Mouse (Mus musculus): Measurements from ENCODE around the gene Fam234a. TPM values are rescaled to one million over a fixed set of nuclear protein-coding genes. Genes with fewer than 3 reads are reported as not detected.
"Not testable (repeated sequence)": the region's sequence is repeated elsewhere in the genome, so short reads cannot be mapped to it uniquely, and the experiment has no call there.

Fam234a gene
- 10 to 100 TPM; 13.9 to 14.2 TPM for total RNA-seq (2021)

DNA sequence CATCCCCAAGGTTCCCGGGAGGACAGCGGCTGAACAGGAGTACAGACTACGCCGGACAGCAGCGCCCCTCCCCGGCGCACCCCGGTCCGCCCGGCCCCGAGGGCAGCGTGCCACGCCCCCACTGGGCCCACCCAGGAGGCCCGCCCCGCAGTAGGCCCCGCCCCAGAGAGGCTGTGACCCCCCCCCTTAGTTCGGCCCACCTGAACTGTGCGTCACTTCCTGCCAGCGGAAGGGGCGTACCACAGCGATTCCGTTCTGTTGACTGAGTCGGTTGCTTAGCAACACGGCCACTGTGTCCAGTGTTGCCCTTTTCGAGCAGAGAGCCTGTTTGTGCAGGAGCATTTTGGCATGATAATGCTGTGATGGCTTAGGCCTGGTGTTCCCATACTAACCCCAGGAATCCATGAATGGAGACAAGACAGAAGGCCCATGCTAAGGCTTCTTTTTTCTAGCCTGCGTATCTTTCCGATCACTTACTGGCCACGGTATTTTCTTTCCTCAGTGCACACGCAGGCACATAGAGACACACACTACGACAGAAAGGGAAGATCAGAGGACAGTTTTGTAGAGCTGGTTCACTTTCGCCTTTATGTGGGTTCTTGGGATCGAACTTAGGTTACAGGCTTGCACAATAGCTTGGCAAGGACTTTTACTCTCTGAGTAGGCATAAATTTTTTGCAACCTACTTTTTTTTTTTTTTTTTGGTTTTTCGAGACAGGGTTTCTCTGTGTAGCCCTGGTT, at the start of gene Fam234a:
Gene Fam234a, minus strand, starts transcription at position 142 of the 741 bp plus-strand sequence.
- intact Hi-C loops (cut with DNase I): loop anchor here (1.0 to 5.0 kb wide), 3 partner anchors 8 to 107 kb away; partner anchors contain the start of genes Axin1, Luc7l and Rgs11
- DNase-seq (ENCODE audit: low spot score in 2 of 2): peak; percentile 93 to 96

DNA sequence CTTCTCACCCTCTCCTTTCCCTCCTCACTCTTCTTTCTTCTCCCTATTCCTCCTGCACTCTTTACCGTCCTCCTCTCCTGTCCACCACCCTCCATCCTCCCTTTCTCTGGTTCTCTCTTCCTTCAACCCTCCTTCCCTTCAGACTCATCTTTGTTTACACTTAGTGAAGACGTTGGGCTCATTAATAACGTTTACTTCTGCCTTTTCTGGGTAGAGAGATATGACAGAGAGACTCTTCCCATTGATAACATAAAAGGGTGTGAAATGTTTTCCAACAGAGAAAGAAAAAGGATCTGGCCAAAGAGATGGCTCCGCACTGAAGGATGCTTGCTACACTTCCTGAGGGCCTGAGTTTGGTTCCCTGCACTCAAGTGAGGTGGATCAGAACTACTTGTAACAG, 45.4 kb upstream of the Fam234a start:
- no peak for DNase-seq (ENCODE audit: low spot score in 2 of 2)
- intact Hi-C loops (cut with DNase I): no loop called here

DNA sequence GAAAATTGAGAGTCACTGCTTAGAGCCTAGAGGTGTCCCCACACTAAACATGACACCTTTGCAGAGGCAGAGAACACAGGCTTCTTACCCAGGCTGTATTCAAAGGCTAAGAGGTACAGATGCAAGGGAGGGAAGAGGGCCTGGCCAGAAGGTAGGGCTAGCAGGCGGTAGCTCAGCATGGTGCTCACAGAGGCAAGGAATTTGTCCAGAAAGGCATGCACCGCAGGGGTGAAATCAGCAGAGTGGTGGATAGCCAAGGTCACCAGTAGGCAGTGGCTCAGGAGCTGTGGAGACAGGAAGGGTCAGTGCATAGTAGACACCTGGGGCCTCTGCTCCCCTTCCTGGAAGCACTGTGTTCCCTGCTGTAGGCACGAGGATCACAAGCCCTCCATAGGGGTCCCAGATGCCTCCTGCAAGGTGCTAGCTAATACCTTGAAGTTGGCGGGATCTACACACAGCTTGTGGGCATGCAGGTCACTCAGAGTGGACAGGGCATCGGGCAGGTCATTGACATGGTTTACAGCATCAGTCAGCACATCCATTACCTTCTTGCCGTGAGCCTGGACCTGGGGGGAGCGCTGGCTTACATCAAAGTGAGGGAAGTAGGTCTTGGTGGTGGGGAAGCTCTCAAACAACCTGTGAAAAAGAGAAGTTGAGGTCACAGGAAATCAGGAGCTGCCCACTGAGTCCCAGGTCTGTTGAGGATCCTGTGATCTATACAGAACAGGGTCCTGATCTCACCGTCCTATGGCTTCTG, 42.3 kb upstream of the Fam234a start:
- intact Hi-C loops (cut with DNase I): no loop called here
- DNase-seq (ENCODE audit: low spot score in 2 of 2): no peak

DNA sequence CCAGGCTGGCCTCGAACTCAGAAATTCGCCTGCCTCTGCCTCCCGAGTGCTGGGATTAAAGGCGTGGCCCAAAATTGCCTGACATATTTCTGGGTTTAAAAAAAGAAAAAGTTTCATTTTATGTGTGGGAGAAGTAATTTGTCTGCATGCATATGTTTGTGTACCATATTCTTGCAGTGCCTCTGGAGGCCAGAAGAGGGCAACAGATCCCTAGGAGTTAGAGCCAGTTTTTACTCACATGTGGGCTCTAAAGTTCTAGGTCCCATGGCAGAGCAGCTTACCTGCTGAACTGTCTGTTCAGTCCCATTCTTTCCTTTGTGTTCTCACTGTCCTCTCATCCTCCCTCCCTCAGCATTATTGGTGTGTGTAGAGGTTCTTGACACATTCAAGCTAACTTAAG, 32.7 kb upstream of the Fam234a start:
- DNase-seq (ENCODE audit: low spot score in 2 of 2): peak in 1 of 2 experiments; percentile 41
- intact Hi-C loops (cut with DNase I): loop anchor here (2.0 kb wide), 1 partner anchor 176 kb away; no protein-coding TSS in a partner anchor

DNA sequence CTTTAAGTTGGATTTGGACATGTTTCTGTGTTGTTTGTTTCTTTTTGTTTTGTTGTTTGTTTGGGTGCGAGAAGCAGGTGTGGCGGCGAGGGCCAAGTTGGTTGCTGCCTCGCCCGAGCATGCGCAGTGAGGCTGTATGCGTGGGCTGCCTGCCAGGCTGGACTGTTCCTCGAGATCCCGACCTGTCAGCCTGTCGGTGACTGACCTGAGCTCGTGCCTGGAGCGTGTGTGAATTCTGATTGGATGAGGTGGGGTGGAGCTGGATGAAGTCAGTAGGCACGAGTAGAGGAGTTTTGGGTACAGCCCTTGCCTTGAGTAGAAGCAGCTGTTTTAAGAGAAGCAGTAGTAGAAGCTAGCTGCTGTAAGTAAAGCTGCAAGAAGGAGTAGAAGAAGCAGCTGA, 31.9 kb upstream of the Fam234a start:
- intact Hi-C loops (cut with DNase I): loop anchor here (2.0 kb wide), 1 partner anchor 177 kb away; no protein-coding TSS in a partner anchor
- no peak for DNase-seq (ENCODE audit: low spot score in 2 of 2)

DNA sequence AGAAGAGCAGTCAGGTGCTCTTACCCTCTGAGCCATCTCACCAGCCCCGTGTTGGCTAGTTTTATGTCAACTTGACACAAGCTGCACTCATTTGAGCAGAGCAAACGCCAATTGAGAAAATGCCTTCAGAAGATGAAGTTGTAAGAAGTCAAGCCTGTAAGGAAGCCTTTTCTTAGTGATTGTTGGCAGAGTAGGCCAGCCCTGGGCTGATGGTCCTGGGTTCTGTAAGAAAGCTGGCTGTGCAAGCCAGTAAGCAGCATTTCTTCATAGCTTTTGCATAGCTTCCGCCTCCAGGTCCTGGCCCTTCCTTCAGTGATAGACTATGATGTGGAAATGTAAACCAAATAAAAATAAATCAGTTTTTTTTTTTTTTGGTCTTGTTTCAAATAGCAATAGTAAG, 28.5 kb upstream of the Fam234a start:
- intact Hi-C loops (cut with DNase I): no loop called here
- DNase-seq (ENCODE audit: low spot score in 2 of 2): no peak

DNA sequence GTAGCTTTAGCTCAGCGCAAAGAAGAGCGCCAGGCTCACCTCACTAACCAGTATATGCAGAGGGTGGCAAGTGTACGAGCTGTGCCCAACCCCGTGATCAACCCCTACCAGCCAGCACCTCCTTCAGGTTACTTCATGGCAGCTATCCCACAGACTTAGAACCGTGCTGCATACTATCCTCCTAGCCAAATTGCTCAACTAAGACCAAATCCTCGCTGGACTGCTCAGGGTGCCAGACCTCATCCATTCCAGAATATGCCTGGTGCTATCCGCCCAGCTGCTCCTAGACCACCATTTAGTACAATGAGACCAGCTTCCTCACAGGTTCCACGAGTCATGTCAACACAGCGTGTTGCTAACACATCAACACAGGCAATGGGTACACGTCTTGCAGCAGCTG, 25.5 kb upstream of the Fam234a start:
- DNase-seq (ENCODE audit: low spot score in 2 of 2); intact Hi-C loops (cut with DNase I): not testable (repeated sequence)

DNA sequence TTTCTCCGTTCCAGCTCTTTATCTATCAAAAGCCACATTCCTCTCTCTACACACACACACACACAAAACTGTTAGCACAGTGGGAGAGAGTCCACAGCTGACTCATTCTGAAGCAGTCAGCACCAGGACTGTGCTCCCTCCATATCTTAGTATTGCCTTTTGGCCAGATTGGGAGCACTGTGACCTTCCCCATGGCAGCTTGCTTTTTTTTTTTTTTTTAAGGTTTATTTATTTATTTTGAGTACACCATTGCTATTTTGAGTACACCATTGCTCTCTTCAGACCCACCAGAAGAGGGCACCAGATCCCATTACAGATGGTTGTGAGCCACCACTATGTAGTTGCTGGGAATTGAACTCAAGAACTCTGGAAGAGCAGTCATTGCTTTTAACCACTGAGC, 24.8 kb upstream of the Fam234a start:
- no peak for DNase-seq (ENCODE audit: low spot score in 2 of 2)
- intact Hi-C loops (cut with DNase I): no loop called here

DNA sequence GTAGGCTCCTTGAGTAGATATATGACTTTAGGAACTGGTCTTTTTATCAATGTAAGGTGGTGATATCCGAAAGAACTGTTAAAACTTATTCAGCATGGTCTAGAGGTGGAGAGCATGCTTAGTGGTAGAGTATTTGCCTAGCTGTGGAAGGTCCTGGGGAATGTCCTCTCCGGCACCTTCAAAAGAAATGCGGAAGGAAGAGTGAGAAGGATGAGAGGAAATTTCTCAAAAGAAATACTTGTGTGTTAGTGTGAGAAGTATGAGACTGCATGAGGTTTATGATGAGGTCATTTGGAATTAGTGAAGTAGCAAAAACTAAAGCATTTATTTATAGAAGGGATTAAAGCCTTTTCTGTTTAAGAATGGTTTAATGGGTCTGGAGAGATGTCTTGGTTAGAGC, 18.3 kb upstream of the Fam234a start:
- intact Hi-C loops (cut with DNase I): no loop called here
- DNase-seq (ENCODE audit: low spot score in 2 of 2): no peak

DNA sequence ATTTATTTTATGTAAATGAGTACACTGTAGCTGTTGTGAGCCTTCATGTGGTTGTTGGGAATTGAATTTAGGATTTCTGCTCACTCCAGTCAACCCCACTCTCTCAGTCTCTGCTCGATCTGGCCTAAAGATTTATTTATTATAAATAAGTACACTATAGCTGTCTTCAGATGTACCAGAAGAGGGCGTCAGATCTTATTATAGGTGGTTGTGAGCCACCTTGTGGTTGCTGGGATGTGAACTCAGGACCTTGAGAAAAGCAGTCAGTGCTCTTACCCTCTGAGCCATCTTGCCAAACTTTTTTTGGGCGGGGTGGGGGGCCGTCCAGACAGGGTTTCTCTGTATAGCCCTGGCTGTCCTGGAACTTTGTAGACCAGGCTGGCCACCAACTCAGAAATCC, 17.8 kb upstream of the Fam234a start:
- no peak for DNase-seq (ENCODE audit: low spot score in 2 of 2)
- intact Hi-C loops (cut with DNase I): no loop called here

DNA sequence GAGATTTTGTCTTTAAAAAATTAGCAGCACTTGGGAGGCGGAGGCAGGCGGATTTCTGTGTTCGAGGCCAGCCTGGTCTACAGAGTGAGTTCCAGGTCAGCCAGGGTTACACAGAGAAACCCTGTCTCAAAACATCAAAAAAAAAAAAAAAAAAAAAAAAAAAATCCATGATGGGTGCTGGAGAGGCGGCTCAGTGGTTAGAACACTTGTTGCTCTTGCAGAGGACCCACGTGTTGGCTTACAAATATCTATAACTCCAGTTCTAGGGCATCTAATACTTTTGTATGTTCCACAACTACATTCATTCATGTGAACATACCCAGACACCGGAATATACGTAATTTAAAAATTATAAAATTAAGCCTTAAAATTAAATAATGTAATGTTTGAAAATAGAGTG, 11.3 kb upstream of the Fam234a start:
- intact Hi-C loops (cut with DNase I): loop anchor here (10.0 kb wide), 1 partner anchor 949 kb away; the partner anchor contains the start of gene Lemd2
- no peak for DNase-seq (ENCODE audit: low spot score in 2 of 2)

DNA sequence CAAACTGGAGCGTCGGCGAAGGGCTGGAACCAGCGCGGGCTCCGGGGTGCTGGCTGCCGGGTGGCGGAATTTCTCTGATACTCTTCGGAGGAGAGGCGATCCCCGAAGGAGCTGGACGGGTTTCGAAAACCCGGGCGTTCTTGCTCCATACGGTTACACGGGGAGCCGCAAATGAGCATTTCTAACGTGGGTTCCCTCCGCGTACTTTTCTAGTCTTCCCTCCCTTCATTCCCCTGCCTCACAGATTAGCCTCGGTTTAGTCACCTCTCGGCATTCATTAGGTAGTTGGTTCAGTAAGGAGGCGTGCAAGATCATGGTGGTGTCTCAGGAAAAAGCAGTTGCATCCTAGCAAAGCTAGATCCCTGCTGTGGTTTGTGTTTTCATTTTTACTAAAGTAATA, 9.4 kb upstream of the Fam234a start:
- intact Hi-C loops (cut with DNase I): loop anchor here (10.0 kb wide), 1 partner anchor 951 kb away; the partner anchor contains the start of gene Lemd2
- DNase-seq (ENCODE audit: low spot score in 2 of 2): no peak

DNA sequence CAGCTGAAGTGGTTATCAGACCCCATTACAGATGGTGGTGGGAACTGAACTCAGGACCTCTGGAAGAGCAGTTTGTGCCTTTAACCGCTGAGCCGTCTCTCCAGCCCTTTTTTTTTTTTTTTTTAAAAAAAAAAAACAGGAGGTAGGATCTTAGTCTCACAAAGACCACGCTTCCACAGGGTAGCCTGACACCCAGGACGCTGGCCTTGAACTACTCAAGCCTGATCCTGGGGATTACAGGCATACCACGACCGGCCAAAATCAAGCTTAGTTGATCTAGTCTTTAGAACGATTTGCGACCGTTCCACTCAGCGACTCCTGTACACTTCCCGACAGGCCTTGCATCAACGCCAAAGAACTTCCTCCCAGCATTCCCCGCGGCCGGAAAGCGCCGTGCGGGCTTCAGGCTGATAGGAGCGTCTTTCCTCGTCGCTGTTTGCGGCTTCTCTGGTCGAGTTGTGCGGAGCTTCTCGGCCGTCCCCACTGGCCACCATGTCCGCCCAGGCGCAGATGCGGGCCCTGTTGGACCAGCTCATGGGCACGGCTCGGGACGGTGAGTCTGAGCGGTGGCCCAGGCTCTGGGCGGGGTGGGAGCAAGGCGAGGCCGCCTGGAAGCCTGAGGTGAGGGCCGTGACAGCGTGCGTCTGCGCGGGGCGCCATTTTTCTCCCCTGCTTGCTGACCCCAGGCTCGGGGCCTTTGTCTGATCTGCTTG, 8.7 kb upstream of the Fam234a start, which contains the start of gene Luc7l:
Gene Luc7l, plus strand, starts transcription at position 358 of the 713 bp plus-strand sequence.
- DNase-seq (ENCODE audit: low spot score in 2 of 2): peak; percentile 98
- intact Hi-C loops (cut with DNase I): loop anchor here (1.0 to 10.0 kb wide), 2 partner anchors 8 to 952 kb away; partner anchors contain the start of genes Fam234a and Lemd2

DNA sequence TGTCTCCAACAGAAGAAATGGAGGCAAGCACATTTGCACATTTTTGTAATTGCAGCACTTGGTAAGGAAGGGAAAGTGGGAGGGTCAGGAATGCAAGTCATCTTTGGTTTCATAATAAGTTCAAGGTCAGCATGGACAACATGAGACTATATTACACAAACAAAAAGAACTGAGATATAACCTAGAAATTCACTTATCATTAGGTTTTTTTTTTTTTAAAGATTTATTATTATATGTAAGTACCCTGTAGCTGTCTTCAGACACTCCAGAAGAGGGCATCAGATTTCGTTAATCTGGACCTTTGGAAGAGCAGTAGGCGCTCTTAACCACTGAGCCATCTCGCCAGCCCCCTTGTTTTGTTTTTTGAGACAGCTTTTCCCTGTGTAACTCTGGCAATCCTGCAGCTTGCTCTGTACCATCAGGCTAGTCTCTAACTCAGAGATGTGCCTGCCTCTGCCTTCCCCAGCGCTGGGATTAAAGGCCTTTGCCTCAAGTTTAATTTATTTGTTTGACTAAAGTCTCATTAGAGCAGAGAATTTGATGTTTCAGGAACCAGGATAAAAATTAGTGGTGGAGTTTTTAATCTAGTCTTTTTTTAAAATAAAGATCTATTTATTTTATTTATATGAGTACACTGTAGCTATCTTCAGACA, 8.0 kb upstream of the Fam234a start:
- intact Hi-C loops (cut with DNase I): loop anchor here (1.0 to 10.0 kb wide), 2 partner anchors 8 to 953 kb away; partner anchors contain the start of genes Fam234a and Lemd2
- DNase-seq (ENCODE audit: low spot score in 2 of 2): no peak

DNA sequence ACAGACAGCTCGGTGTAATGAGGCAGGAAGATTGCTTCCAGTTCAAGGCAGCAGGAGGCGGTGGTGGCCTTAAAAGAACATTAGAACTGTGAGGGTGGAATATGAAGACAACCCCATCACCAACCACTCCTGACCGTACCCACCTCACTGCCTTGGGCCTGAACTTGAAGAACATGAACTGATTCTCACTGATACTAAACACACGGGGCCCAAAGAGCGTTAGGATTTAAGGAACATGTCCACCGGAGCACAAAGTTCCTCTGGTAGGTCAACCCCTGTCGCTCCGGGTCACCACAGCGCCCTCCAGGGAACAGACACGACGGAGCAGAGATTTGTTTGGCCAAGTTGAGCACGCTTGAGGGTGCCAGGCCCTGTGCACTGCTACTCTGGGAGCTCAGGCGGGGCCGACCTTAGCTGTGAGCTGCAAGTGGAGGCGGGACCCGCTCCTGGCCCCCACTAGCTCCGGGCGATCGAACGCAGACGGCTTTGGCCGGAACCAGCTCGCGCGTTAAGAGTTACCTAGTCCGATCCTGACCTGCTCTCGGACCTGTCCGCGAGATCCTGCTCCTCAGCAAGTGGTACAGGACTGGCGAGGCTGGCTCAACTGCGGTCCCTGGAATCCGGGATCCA, 456 bp downstream of the Fam234a start:
- DNase-seq (ENCODE audit: low spot score in 2 of 2): peak in 1 of 2 experiments; percentile 60
- intact Hi-C loops (cut with DNase I): loop anchor here (1.0 to 5.0 kb wide), 3 partner anchors 9 to 106 kb away; partner anchors contain the start of genes Axin1, Luc7l and Rgs11

DNA sequence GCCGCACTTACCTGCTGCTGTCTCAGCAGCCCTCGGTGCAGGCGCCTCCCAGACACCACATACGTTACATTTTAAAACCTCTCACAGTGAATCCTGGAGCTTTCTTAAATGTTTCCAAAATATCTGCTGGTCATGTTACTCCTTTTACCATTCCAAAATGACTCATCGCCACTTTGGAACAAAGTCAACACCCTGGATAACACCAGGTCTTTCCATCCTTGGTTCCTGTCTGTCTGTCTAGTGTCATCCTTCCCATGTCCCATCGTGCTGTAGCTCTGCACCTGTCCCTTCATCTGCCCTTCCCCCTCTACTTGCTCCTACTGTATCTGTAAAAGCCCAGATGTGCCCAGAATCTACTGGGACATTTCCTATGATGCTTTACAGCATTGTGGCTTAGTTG, 3.1 kb downstream of the Fam234a start:
- intact Hi-C loops (cut with DNase I): loop anchor here (5.0 kb wide), 2 partner anchors 39 to 104 kb away; partner anchors contain the start of genes Axin1 and Rgs11
- peak in 1 of 2 experiments; percentile 23 for DNase-seq (ENCODE audit: low spot score in 2 of 2)

DNA sequence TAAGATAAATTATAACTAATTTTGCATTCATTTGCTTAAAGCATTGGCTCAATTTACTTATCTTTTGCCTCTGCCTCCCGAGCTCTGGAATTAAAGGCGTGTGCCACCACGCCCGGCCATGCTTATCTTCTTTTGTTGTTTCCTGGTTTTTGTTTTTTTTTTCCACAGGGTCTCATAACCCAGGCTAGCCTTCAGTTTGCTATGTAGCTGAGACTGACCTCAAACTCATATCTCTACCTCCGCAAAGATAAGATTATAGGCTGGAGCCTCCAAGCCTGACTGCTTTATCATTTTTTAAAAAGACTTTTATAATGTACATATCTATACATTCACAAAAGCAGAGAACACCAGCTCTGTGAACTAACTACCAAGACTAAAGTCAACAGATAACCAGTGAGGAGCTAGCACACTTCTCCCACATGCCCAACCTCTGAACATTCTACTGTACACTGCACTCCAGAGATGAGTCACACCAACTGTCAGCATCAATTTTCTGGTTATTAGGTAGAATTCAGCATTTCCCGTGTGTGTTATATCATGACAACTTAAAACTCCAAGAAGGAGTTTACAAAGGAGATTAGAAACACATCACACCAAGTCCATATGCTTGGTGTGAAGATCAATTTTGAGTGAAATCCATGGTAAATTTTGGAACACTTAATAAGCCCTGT, 3.8 kb downstream of the Fam234a start:
- DNase-seq (ENCODE audit: low spot score in 2 of 2): no peak
- intact Hi-C loops (cut with DNase I): loop anchor here (5.0 kb wide), 2 partner anchors 38 to 103 kb away; partner anchors contain the start of genes Axin1 and Rgs11

DNA sequence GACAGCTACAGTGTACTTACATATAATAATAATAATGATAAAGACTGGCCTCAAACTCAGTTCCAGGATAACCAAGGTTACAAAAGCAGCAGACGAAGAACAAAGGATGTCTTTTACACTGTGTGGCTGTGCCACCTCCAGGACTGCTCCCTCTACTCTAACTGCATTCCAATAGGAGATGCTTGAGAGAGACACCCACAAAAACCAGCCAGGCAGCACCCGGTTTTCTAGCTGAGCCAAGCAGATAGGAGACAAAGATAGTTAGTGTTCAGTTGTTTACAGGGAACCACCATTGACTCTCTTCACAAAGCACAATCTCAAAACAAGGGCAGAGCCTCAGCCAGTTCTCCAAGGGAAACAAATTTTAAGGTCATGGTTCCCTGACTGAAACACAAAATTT, 4.5 kb downstream of the Fam234a start:
- intact Hi-C loops (cut with DNase I): no loop called here

More for the DNA sequence above, 4.5 kb downstream of the Fam234a start:
- no peak for DNase-seq (ENCODE audit: low spot score in 2 of 2)
